Mouse (Mus musculus): ENCODE measurements at regions not wholly inside any gene's neighbourhood (a gene's known extent, or its start where the extent isn't known, plus 50 kb on each side); places are given as distances from the start of the nearest gene placed in this dataset.

- no peak for DNase-seq
Observed at GRCm38 (mm10) chr6:11796361-11796760, 110.9 kb downstream of the Ndufa4 start.

GRCm38 (mm10) chr6:11793366-11793765, 113.9 kb downstream of the Ndufa4 start:
- peak; percentile 75 to 80 for DNase-seq

GRCm38 (mm10) chr6:11792186-11792585, 115.1 kb downstream of the Ndufa4 start:
- peak in 1 of 2 experiments; percentile 1 for DNase-seq

GRCm38 (mm10) chr6:11791056-11791455, 116.2 kb downstream of the Ndufa4 start:
- DNase-seq = peak; percentile 10 to 11

GRCm38 (mm10) chr6:11773992-11774391, 133.3 kb downstream of the Ndufa4 start:
- no peak for DNase-seq

- no peak for DNase-seq
Observed at GRCm38 (mm10) chr6:11762912-11763311, 144.4 kb downstream of the Ndufa4 start.

- no peak for DNase-seq
Observed at GRCm38 (mm10) chr6:11737667-11738066, 169.6 kb downstream of the Ndufa4 start.

GRCm38 (mm10) chr6:11731126-11731525, 176.2 kb downstream of the Ndufa4 start:
- DNase-seq = no peak

- no peak for DNase-seq
Observed at GRCm38 (mm10) chr6:11730667-11731066, 176.6 kb downstream of the Ndufa4 start.

GRCm38 (mm10) chr6:11727806-11728205, 179.5 kb downstream of the Ndufa4 start:
- DNase-seq = no peak

GRCm38 (mm10) chr6:11727370-11727769, 179.9 kb downstream of the Ndufa4 start:
- DNase-seq = peak in 1 of 2 experiments; percentile 10

GRCm38 (mm10) chr6:11723519-11723918, 183.8 kb downstream of the Ndufa4 start:
- no peak for DNase-seq

GRCm38 (mm10) chr6:11720274-11720673, 187.0 kb downstream of the Ndufa4 start:
- DNase-seq = no peak

- no peak for DNase-seq
Observed at GRCm38 (mm10) chr6:11710581-11710980, 196.7 kb downstream of the Ndufa4 start.

GRCm38 (mm10) chr6:11709465-11709864, 197.8 kb downstream of the Ndufa4 start:
- DNase-seq = no peak
